Mouse (Mus musculus): ENCODE data around the gene Adam11.

The Adam11 gene

GRCm38 (mm10) chr11:102753591-102754324, 7.5 kb upstream of the Adam11 start:
- in situ Hi-C loops (cut with MseI, MboI): no loop called here

- in situ Hi-C loops (cut with MseI, MboI): no loop called here
These were observed 6.8 kb upstream of the Adam11 start for GRCm38 (mm10) chr11:102754416-102754815.

DNA sequence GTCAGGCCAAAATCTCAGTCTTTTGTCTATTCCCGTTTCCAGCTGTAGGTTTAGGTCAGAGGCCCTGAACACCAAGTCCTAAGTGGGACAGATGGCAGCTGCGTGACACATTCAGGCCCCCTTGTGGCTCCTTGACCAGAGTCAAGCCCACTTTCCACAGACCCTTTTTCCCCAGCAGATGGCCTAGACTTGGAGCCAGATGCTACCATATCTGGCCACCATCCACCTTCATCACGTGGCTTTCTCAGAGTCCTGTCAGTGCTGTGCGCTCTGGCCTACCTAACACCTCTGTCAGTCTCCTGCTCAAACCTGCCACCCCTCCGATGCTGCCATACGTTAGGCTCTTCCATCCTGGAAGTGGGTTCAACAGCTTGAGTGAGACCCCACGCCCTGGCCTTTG, 5.8 kb upstream of the Adam11 start:
- in situ Hi-C loops (cut with MseI, MboI): no loop called here

GRCm38 (mm10) chr11:102758977-102759376, 2.3 kb upstream of the Adam11 start:
- in situ Hi-C loops (cut with MseI, MboI): no loop called here

DNA sequence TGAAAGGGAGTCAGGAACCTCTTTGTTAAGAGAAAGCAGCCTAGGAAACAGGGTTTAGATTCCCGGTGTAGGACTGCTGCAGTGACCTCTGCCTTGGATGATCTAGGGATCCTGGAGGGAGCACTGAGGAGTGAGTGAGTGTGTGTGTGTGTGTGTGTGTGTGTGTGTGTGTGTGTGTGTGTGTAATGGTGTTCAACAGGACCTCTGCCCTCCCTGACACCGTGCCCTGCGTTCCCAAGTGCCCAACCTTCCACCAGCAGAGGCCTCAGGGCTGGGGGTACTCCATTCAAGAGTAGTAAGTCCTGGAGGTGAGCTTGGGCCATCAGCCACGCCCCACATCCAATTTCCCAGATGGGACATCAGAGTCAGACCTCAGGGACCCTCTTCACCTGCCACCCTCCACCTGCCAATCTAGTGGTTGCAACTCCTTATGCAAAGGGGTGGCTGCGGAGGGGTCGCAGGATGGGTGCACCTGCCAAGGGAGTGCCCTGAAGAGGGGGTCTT, 382 bp upstream of the Adam11 start:
- in situ Hi-C loops (cut with MseI, MboI): no loop called here

- in situ Hi-C loops (cut with MseI, MboI): no loop called here
These were observed 1.0 kb downstream of the Adam11 start for GRCm38 (mm10) chr11:102762248-102762647.

DNA sequence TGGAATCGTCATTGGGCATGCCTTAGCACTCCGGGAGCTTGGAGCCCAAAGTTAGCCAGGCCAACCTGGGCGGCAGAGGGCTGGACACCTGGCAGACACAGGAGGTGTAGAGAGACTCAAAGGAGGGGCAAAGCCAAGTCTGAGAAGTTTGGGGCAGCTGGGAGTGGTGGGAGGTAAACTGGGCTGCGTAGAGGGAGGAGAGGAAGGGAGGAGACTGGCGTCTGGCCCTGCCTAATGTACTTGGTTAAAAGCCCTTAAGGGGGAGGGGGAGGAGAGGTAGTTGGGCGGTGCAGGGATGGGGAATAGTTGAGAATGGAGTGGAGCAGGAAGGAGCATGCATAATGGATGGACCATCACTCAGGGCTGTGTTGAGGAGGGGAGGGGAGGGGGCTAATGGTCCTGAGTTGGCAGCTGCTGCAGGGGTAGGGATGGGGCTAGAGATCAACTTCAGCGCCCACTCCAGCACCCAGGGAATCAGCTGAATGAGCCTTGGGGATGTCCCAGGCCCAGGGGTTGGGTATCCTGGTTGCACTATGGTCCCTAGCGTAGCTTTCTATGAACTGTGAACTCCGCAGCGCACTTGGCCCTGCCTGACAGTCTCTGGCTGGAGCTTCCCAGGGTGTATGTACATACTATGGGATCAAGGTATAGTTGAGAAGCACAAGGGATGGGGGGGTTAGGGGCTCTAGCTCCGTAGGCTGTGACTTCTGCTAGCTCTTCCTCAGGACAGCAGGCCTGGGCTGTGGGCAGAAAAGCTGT, 1.9 kb downstream of the Adam11 start:
- in situ Hi-C loops (cut with MseI, MboI): no loop called here

DNA sequence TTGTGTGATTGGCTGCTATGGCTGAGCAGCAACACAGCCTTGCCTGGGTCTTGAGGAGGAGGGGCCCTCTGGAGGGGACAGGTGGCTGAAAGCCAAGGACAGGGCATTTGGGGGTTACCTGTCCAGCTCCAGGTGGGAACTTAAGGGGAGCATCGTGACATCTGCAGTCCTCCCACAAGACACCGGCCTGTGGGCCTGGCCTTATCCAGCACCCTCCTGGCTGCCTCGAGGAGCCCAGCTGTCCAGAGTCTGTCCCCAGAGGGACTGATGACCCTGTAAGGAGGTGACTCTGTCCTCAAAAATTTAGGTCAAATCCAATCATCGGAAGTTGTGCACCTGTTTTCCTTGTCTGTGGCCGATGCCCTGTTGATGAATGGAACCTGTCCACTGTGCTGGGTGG, 4.2 kb downstream of the Adam11 start:
- in situ Hi-C loops (cut with MseI, MboI): no loop called here

- in situ Hi-C loops (cut with MseI, MboI): no loop called here
These were observed 5.9 kb downstream of the Adam11 start for GRCm38 (mm10) chr11:102767055-102767670.

- in situ Hi-C loops (cut with MseI, MboI): no loop called here
These were observed 7.9 kb downstream of the Adam11 start for GRCm38 (mm10) chr11:102769141-102769540.

- in situ Hi-C loops (cut with MseI, MboI): loop anchor here in 1 of 2 experiments (5.0 kb wide), 1 partner anchor 77 kb away; no protein-coding TSS in a partner anchor
These were observed 8.9 kb downstream of the Adam11 start for GRCm38 (mm10) chr11:102769993-102770661.

GRCm38 (mm10) chr11:102770662-102771435, 9.6 kb downstream of the Adam11 start:
- in situ Hi-C loops (cut with MseI, MboI): loop anchor here in 1 of 2 experiments (5.0 kb wide), 1 partner anchor 76 kb away; no protein-coding TSS in a partner anchor

- in situ Hi-C loops (cut with MseI, MboI): loop anchor here in 1 of 2 experiments (5.0 kb wide), 1 partner anchor 75 kb away; no protein-coding TSS in a partner anchor
These were observed 10.9 kb downstream of the Adam11 start for GRCm38 (mm10) chr11:102771916-102772714.

- in situ Hi-C loops (cut with MseI, MboI): loop anchor here in 1 of 2 experiments (5.0 kb wide), 1 partner anchor 74 kb away; no protein-coding TSS in a partner anchor
These were observed 11.8 kb downstream of the Adam11 start for GRCm38 (mm10) chr11:102772771-102773700.

DNA sequence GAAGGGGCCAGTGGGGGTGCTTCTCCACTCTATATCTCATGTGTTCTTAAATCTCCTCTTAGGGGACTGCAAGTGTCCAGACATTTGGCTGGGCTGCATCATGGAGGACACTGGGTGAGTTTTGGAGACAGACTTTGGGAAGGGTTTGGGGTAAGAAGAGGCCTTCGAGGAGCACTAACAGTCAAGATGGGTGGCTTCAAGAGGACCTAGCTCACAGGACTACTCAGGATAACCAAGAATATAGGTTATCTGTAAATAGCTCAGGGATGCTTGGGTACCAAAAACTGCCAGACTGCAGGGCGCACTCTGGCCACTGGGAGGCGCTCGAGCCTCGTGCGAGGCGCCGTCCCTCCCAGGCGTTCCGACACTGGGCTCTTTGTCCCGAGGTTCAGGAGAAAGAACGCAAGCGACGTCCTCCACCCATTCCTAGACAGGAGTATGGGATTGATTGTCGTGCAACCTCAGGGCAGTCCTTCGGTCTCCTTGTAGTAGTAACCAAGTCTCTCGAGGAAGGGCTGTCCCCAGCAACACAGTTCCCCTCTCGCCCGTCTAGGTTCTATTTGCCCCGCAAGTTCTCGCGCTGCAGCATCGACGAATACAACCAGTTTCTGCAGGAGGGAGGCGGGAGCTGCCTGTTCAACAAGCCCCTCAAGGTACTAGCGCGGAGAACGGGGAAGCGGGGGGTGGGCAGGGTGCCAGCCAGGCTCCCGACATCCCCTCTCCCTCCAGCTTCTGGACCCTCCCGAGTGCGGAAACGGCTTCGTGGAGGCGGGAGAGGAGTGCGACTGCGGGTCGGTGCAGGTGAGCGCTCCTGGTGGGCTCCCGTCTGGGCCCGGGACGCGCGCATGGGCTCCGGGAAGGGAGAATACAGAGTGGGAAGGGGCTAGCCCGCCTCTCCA, 12.7 kb downstream of the Adam11 start:
- in situ Hi-C loops (cut with MseI, MboI): loop anchor here in 1 of 2 experiments (5.0 kb wide), 1 partner anchor 73 kb away; no protein-coding TSS in a partner anchor

DNA sequence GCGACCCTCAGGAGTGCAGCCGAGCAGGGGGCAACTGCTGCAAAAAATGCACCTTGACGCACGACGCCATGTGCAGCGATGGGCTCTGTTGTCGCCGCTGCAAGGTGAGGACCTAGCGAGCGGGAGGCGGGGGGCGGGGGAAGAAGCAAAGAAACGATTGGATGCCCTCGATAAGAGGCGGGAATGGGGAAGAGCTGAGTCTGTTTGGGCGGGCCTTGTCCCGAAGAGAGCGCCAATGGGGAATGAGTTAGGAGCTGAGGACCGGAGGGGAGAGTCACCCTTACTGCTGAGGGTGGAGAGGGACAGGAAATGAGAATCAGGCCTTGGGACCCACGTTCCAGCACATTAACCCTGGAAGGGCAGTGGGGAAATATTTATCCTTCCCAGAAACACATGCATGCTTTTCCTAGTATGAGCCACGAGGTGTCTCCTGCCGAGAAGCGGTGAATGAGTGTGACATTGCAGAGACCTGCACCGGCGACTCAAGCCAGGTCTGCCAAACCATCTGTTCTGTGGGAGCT, 13.4 kb downstream of the Adam11 start:
- in situ Hi-C loops (cut with MseI, MboI): loop anchor here in 1 of 2 experiments (5.0 kb wide), 1 partner anchor 73 kb away; no protein-coding TSS in a partner anchor

DNA sequence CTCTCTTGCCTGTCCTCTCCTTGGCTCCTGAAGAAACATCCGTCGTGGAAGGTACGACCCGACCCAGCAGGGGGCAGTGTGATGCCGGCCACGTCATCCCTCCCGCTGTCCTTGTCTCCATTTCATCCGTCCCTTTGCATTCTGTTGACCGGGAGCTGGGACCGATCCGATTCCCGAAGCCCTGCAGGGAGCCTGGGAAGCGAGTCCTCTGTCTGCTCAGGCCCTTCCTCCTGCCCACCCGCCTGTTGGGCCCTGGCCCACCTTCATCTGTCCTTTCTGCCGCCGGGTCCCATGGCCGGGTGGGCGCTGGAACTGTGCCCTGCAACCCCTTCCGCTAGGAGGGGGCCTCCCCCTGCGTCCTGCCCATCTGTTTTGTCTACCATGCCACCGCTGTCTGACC, 16.4 kb downstream of the Adam11 start:
- in situ Hi-C loops (cut with MseI, MboI): no loop called here
